Mouse (Mus musculus) heart, postnatal 36 days (tissue): ENCODE results near the gene Rec8. TPM values are rescaled to one million over a fixed set of nuclear protein-coding genes. Genes with fewer than 3 reads are reported as not detected.

Source experiments
- DNase-seq, 2 experiments: peaks; one replicate each; pipeline ENCODE4 v3.0.0; 2021 to 2022
- intact Hi-C: fragments of 180-260 bp; cut with DNase I; formaldehyde crosslinking; loops from one replicate; pipeline ENCODE4 v1.15.1; 2025
- total RNA-seq, 2 experiments: library from RNA; stranded (reverse); gene quantifications; 2 replicates each; pipeline ENCODE4 v1.2.3; 2021

Gene Rec8
- total RNA-seq, 2 experiments from 2014 or later = 0.11 to 0.19 TPM

- intact Hi-C loops = loop anchor here (2.0 to 5.0 kb wide), 3 partner anchors 25 to 87 kb away; partner anchors contain the start of genes Gmpr2, Mdp1, Nedd8 and Rabggta
- DNase-seq = peak; percentile 84 to 89
Measured at GRCm38 (mm10) chr14:55635523-55636007, 17.7 kb downstream of the Rec8 start, which contains the start of gene Ipo4. Ipo4 (minus strand) TSS chr14:55635957.

- intact Hi-C loops = loop anchor here (5.0 kb wide), 2 partner anchors 35 to 85 kb away; partner anchors contain the start of genes Gmpr2, Nedd8 and Rabggta
Measured at GRCm38 (mm10) chr14:55637795-55638194, 20.0 kb downstream of the Rec8 start, which contains the start of gene Gm49378. Gm49378 (minus strand) TSS chr14:55637895.

GRCm38 (mm10) chr14:55640816-55641215 lies 23.0 kb downstream of the Rec8 start:
- intact Hi-C loops = no loop called here

More at GRCm38 (mm10) chr14:55637795-55638194, 20.0 kb downstream of the Rec8 start, which contains the start of gene Gm49378:
- DNase-seq = no peak

GRCm38 (mm10) chr14:55641291-55641690 lies 23.5 kb downstream of the Rec8 start:
- DNase-seq = no peak
- intact Hi-C loops = no loop called here

More at GRCm38 (mm10) chr14:55640816-55641215, 23.0 kb downstream of the Rec8 start:
- no peak for DNase-seq

- DNase-seq = no peak
- intact Hi-C loops = loop anchor here (2.0 kb wide), 1 partner anchor 14 kb away; no protein-coding TSS in a partner anchor
Measured at GRCm38 (mm10) chr14:55642679-55643059, 24.8 kb downstream of the Rec8 start.

GRCm38 (mm10) chr14:55643060-55643907 lies 25.4 kb downstream of the Rec8 start, which contains the start of gene Tm9sf1:
Tm9sf1 (minus strand) TSS chr14:55643806.
- peak; percentile 87 to 98 for DNase-seq
- intact Hi-C loops = loop anchor here (2.0 kb wide), 1 partner anchor 14 kb away; no protein-coding TSS in a partner anchor

- DNase-seq = peak in 1 of 2 experiments; percentile 24
- intact Hi-C loops = no loop called here
Measured at GRCm38 (mm10) chr14:55644261-55644888, 26.5 kb downstream of the Rec8 start.

- intact Hi-C loops = no loop called here
- DNase-seq = no peak
Measured at GRCm38 (mm10) chr14:55649884-55650283, 32.0 kb downstream of the Rec8 start, which contains the start of gene Tssk4. Tssk4 (plus strand) TSS chr14:55650184.

- no peak for DNase-seq
- intact Hi-C loops = no loop called here
Measured at GRCm38 (mm10) chr14:55651528-55651927, 33.7 kb downstream of the Rec8 start.

- DNase-seq = no peak
- intact Hi-C loops = loop anchor here (2.0 kb wide), 1 partner anchor 14 kb away; the partner anchor contains the start of gene Tm9sf1
Measured at GRCm38 (mm10) chr14:55656935-55657334, 39.1 kb downstream of the Rec8 start.

- intact Hi-C loops = no loop called here
- no peak for DNase-seq
Measured at GRCm38 (mm10) chr14:55658011-55658410, 40.2 kb downstream of the Rec8 start.

- intact Hi-C loops = loop anchor here (2.0 kb wide), 1 partner anchor 25 kb away; the partner anchor contains the start of gene Ipo4
- peak; percentile 76 to 79 for DNase-seq
Measured at GRCm38 (mm10) chr14:55659960-55660573, 42.2 kb downstream of the Rec8 start, which contains the start of gene Mdp1. Mdp1 (minus strand) TSS chr14:55660508.

- intact Hi-C loops = loop anchor here (2.0 kb wide), 1 partner anchor 26 kb away; the partner anchor contains the start of gene Ipo4
Measured at GRCm38 (mm10) chr14:55660636-55661035, 42.8 kb downstream of the Rec8 start.

GRCm38 (mm10) chr14:55671486-55671832 lies 53.6 kb downstream of the Rec8 start:
- intact Hi-C loops = loop anchor here (5.0 kb wide), 1 partner anchor 34 kb away; the partner anchor contains the start of genes Gm49378 and Ipo4

More at GRCm38 (mm10) chr14:55660636-55661035, 42.8 kb downstream of the Rec8 start:
- DNase-seq = no peak

GRCm38 (mm10) chr14:55671833-55672740 lies 54.2 kb downstream of the Rec8 start, which contains the start of the genes Gmpr2 and Nedd8:
Gmpr2 (plus strand) TSS chr14:55671941.
Nedd8 (minus strand) TSS chr14:55672124.
- intact Hi-C loops = loop anchor here (5.0 kb wide), 1 partner anchor 35 kb away; the partner anchor contains the start of genes Gm49378 and Ipo4
- peak; percentile 80 to 93 for DNase-seq

More at GRCm38 (mm10) chr14:55671486-55671832, 53.6 kb downstream of the Rec8 start:
- no peak for DNase-seq

- DNase-seq = no peak
- intact Hi-C loops = loop anchor here (5.0 kb wide), 1 partner anchor 35 kb away; the partner anchor contains the start of genes Gm49378 and Ipo4
Measured at GRCm38 (mm10) chr14:55672741-55673060, 54.9 kb downstream of the Rec8 start.
